Mouse (Mus musculus): ENCODE results near the gene Krt87.

The Krt87 gene

GRCm38 (mm10) chr15:101438555-101438954 lies at the start of gene Krt87:
Gene Krt87 (minus strand): TSS chr15:101438804.
- no peak for DNase-seq

- no peak for DNase-seq
Measured at GRCm38 (mm10) chr15:101485911-101486635, 47.5 kb upstream of the Krt87 start.

GRCm38 (mm10) chr15:101484939-101485338 lies 46.3 kb upstream of the Krt87 start:
- DNase-seq, result no peak

DNA sequence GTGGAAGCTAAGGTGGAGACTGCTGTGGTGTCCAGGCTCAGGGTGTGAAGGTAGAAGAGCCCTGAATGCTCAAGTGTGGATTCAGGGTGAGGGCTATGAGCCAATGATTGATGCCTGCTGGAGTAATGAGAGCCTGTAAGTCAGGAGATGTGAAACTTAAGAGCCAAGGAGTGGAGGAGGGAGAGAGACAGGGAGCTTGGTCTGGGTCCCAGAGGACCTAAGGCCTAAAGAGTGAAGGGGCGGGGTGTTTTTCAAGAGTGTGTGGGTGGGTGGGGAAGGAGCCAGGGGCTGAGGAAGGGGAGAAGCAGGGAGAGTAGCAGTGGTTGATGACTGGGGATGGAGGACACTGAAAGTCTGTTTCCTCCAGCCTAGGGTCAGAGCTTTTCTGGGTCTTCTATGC lies 45.0 kb upstream of the Krt87 start:
- no peak for DNase-seq

GRCm38 (mm10) chr15:101482056-101482455 lies 43.5 kb upstream of the Krt87 start:
- no peak for DNase-seq

- DNase-seq, result peak in 1 of 2 experiments; percentile 13
Measured at GRCm38 (mm10) chr15:101479666-101480060, 41.1 kb upstream of the Krt87 start.

DNA sequence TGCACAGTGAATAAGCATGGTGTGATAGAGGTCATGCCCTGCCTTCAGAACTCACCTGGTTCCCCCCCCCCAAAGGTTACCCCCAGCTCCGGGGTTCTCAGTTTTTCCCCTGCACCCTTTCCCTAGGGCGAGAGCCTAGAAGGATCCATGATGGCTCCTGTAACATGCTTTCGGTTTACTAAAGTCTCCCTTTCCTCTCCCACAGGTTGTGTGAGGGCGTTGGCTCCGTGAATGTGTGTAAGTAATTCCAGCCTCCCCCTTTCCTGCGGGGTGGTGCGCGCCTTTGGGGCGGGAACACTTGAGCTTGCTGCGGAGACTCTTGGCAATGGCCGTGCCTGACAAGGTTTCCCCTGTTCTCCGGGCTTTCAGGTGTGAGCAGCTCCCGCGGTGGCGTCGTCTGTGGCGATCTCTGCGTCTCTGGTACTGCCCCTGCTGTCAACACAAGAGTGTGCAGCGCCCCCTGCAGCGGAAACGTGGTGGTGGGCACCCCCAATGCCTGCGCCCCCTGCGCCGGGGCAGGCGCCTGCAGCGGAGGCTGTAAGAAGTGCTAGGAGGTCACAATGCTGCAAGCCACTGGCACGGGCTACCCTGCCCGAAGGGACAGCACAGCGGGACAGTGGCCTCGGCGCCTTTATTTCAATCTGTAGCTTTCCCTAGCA lies 40.5 kb upstream of the Krt87 start:
- peak; percentile 65 to 76 for DNase-seq

GRCm38 (mm10) chr15:101472952-101473528 lies 34.4 kb upstream of the Krt87 start, which contains the start of gene Krt86:
Gene Krt86 (plus strand): TSS chr15:101473478.
- no peak for DNase-seq

DNA sequence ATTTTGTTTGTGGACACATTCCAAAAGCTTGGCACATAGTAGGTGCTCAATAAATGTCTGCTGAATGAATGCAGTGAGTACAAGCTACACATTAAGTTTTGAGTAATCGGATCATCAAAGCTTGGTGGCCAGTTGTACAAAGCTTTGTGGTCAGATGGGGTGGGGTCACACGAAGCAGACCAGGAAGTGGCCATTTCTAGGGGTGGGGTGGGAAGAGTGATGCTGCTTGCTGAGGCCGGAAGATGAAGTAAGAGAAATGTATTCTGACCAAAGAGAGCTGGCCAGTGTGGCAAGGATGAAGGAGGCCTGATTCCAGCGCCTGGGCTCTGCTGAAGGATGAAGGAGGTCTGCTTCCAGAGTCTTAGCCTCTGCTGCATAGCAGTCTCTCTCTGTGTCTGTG lies 30.5 kb upstream of the Krt87 start:
- DNase-seq, result no peak

DNA sequence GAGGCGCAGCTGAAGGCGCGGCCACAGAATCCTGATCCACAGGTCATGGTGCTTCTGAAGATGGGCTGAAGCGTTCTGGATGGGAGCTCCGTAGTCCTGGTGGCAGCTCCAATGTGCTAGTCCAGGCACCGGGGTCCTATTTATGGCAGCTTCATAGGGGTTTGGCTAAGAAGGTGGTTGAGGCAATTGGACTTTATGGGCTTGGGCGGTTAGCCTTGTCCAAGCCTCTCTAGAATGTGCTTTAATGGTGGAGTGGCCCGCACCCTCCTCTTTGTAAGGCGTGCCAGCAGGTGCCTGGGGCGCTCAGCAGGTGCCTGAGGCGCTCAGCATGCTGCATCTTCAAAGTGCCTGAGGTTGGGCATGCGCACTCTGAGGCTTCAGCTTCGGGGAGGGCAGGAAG lies 25.0 kb upstream of the Krt87 start, which contains the start of gene Krt81:
TSS of gene Krt81 (minus strand) at position 101 of the 400 bp plus-strand sequence.
- DNase-seq, result no peak

GRCm38 (mm10) chr15:101459283-101459682 lies 20.7 kb upstream of the Krt87 start:
- peak in 1 of 2 experiments; percentile 56 for DNase-seq

DNA sequence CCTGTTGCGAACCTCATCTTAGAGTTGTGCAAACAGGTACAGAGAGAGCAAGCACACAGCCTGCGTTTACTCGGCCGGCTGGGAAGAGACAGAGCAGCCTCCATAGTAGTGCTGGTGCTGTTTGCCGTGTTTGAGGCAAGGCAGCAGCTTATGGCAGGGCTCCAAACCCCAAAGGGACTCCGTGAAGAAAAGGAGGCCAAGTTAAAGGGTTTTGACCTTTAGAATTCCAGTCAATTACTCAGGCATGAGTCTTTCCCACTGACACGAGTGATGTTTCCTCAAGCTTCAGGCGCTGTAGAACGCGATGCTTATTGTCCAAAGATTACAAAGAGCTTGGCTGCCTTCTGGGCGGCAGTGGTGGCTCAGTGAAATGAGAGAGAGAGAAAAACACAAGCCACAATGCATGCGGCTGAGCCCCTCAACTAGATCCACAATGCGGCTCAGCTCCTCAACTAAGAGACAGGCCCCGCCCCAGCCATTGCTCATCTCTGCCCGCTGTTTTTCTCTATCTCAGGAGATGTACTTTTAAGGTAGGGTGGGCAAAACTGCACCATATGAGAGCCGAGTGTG lies 19.8 kb upstream of the Krt87 start:
- DNase-seq, result peak; percentile 22 to 42

- DNase-seq, result no peak
Measured at GRCm38 (mm10) chr15:101455891-101456290, 17.3 kb upstream of the Krt87 start.

- DNase-seq, result no peak
Measured at GRCm38 (mm10) chr15:101455292-101455691, 16.7 kb upstream of the Krt87 start.

DNA sequence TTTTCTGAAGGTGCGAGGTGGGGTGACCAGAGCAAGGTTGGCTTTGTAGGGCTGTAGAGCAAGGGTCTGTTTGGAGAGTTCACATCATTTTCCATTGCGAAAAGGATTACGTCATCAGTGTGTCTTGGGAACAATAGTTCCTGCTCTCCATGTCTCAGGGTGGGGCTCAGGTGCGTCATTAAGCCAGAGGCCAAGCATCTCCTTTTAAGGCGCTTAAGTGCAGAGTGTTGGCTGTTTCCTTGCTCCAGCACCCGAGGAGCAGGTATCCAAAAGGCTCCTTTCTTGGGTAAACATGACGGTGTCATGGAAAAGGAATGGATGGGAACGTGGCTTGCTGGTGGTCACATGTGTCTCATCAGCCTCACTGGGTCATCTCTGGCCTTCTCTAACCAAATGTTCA lies 16.2 kb upstream of the Krt87 start:
- no peak for DNase-seq

- peak; percentile 91 to 94 for DNase-seq
Measured at GRCm38 (mm10) chr15:101453093-101453736, 14.6 kb upstream of the Krt87 start.

DNA sequence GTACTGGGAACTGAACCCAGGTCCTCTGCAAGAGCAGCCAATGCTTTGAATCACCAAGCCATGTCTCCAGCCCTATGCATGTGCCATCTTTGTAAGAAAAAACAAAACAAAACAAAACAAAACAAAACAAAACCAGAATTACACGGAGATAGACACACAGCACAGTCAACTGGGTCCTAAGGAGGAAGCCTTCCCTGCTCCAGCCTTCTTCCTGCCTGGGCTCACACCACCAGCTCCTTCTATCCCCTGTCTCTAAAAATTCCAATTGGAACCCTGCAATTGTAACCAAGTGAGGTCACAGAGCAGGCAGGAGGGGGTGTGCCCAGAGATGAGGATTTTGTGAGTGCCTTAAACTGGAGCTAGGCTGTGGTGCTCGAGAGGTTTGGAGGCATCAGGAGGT lies 8.8 kb upstream of the Krt87 start, which contains the start of gene Krt88:
TSS of gene Krt88 (plus strand) at position 301 of the 400 bp plus-strand sequence.
- DNase-seq, result no peak

- DNase-seq, result no peak
Measured at GRCm38 (mm10) chr15:101446572-101446971, 8.0 kb upstream of the Krt87 start.

DNA sequence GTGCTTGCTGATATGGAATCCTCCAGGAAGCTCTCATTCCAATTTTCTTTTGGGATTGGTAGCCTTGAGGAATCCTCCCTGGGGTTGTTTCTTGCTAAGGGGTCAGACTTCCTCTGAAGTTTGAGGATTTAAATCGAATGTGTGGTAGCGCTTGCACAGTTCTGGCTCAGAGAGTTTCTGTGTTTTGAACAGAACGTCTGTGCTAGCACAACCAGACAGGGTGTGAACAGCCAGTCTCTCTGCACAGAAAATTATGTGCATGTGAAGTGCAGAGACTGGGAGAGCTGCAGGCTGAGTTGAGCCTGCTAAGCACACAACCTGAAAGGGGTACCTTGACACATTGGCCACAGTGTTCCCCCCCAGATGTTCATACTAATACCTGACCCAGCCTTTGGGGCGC lies 2.2 kb upstream of the Krt87 start:
- DNase-seq, result no peak

GRCm38 (mm10) chr15:101436611-101437010 lies 2.0 kb downstream of the Krt87 start:
- DNase-seq, result no peak

DNA sequence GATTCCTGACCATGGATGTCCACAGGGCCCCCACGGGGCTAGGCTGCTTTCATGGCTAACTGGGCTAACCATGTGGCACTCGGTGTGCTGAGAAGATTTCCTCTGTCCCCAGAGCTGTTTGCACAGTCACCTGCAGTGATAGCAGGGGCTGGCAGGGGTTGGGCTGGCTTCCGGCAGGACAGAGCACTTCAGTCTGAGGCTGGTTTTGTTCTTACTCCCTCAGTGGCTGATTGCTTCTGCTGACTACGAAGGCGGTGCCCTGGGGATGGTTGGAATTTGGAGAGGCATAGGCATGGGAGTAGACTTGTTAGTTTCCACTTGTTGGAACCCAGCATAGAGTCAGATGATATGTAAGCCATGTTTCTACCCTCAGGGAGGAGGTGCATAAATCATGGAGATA lies 13.7 kb downstream of the Krt87 start:
- DNase-seq, result no peak

DNA sequence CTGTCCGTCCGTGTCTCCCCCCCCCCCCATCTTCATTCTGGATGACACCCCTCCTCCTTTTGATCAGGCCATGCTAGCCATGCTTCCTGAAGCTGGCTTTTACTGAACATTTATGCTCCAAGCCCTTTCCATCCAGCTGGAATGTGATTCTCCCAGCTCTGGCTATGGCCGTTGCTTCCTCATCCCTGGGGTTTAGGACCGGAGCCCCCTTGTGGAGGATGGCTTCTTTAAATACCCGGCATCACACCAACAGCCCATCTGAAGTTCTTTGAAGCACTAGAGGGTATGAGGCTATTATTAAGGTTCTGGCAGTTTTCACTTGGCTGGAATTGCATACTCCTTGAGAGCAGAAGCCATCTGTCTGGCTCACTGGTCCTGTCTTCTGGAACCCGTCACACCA lies 17.7 kb downstream of the Krt87 start:
- DNase-seq, result peak; percentile 24 to 30

DNA sequence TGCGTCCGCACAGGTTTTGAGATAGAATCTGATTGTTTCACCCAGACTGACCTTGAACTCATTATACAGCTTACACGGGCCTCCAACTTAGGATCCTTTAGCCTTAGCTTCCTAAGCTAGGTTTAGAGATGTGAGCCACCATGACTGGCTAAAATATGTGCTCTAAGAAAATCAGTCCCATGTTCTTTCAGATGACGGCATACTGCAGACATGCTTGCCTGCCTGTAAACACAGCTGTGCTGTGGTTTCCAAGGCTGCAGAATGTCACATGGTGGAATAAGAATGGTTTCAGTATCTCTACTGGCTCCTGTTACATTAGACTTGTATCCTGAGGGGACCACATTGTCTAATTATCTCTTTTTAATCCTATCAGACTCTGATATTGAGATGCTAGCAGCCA lies 19.7 kb downstream of the Krt87 start:
- DNase-seq, result no peak
